Mouse (Mus musculus) bone marrow, adult 2 months (tissue): ENCODE data around the gene Gm5460.

Experiments
- CTCF ChIP-seq: fragments of 200-500 bp; IDR thresholded peaks from 2 replicates; pipeline ENCODE4 v1.5.1; 2011; ENCODE audit warnings: low read length, control low read depth; ENCODE audit not compliant: control insufficient read depth, insufficient read depth
- POLR2A ChIP-seq: fragments of 200-500 bp; IDR thresholded peaks from 2 replicates; pipeline ENCODE4 v1.6.1; 2011; ENCODE audit warnings: low read depth, mild to moderate bottlenecking, control low read depth, low read length, borderline replicate concordance; ENCODE audit not compliant: control insufficient read depth

- TF ChIP-seq CTCF (no peak), POLR2A (no peak)
Measured at GRCm38 (mm10) chr14:33989201-33989600, 27.4 kb upstream of the Gm5460 start.
